Mouse (Mus musculus) C3H10T1/2 (cell line): ENCODE measurements around the gene D13Ertd608e. TPM values are rescaled to one million over a fixed set of nuclear protein-coding genes. Genes with fewer than 3 reads are reported as not detected.

ENCODE experiments used
- polyA plus RNA-seq, 2 experiments: library from polyadenylated mRNA; unstranded; fragments of >200 nt; fragmentation: generic; extraction: Trizol; gene quantifications; one replicate each; pipeline ENCODE4 v1.2.1; 2012; ENCODE audit warnings: missing spikeins in 2 of 2

The D13Ertd608e gene
- polyA plus RNA-seq = not detected

DNA sequence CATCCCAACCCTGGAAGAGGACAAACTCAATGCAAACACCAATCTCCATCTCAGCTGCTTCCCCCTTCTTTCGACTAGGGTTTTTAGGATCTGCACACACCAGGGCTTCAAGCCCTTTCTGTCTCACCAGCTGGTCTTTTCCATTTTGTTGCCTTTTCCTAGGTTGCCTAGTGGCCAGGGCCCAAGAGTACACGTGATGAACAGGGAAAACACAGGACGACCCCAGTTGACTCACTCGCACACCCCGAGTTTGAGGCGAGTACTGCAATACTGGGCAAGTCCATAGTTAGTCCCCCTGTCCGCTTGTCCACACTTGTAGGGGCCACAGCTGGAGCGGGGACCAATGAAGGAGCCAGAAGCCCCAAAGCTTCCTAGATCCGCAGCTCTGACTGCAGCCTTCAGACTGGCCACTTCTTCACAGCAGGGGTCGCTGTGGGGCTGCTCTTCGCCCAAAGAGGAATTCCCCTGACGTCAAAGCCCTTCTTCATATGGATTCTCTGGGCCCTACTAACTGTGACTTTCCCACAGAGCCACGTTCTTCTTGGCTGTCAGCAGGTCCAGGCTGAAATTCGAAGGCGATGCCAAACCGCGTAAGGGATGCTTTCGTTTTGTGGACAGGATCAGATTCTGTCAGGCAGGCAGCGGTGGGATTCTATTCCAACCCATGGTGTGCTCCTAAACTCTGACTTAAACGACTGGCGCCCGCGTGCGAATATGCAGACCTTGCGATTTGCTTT, at the start of gene D13Ertd608e:
TSS of gene D13Ertd608e (plus strand) at position 687 of the 737 bp plus-strand sequence.

DNA sequence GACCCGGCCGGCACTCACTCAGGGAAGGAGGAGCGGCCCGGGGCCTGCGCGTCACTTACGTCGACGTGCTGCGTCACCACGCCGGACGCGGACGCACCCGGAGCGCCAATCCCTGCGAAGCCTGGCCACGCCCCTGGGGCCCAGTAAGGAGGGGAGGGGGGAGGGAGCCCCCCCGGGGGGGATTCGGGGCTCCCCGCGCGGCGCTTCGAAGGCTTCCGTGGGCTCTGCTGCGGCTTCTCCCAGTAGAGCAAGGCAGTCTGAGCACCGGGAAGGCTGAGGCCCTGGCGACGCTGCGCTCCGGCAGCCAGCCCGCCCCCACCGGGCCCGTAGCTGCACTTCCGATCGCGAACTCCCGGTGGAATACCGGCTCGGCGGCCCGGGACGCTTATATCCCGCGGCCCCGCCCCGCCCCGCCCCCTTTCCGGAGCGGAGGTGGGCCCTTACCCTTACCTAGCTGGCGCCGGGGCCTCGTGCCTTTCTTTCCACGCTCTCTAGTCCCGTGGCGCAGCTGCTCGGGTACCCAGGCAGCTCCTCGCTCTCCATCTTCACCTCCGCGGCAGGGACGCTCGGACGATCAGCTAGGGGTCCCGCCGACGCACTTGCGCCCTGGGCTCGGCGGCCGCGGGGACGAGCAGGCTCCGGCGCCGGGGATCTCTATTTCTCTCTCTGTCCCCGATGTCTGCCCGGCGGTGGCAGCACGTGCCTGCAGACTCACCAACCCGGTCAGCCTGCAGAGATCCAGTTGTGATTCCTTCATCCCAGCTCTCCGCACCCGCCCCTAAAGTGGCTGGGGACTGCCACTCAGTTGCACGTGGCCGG, 44.8 kb upstream of the D13Ertd608e start, which contains the start of gene Zfp131:
TSS of gene Zfp131 (minus strand) at position 129 of the 819 bp plus-strand sequence.

DNA sequence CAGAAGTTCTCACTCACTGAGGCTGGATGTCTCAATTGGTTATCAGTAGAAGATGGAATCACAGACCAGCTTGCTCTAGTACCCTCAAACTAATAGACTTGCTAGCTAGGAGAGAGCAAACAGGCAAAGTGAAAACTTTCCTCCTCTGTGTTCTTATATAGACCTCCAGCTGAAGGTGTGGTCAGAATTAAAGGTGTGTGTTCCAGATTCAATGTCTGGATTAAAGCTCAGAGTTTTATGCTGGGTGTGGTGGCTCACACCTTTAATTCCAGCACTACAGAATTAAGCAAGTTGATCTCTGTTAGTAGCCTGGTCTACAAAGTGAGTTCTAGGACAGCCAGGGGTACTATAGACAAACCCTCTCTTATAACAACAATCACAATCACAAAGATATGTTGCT, 5.7 kb upstream of the D13Ertd608e start, which contains the start of gene AF067063:
TSS of gene AF067063 (minus strand) at position 101 of the 400 bp plus-strand sequence.

DNA sequence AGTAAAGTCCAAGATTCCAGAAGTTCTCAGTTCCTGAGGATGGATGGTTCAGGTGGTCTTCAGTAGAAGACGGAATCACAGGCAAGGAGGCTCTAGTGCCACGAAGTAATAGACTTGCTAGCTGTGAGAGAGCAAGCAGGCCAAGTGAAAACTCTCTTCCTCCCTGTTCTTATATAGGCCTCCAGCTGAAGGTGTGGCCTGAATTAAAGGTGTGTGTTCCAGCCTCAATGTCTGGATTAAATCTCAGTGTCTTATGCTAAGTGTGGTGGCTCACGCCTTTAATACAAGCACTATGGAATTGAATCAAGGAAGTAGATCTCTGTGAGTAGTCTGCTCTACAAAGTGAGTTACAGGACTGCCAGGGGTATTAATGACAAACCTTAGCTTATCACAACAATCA, 58.9 kb downstream of the D13Ertd608e start, which contains the start of gene Tcstv1:
TSS of gene Tcstv1 (minus strand) at position 101 of the 400 bp plus-strand sequence.

Other genes starting within 250 kb of the D13Ertd608e start
- gene Ccl28, start 212.2 kb upstream of the D13Ertd608e start, polyA plus RNA-seq = not detected
- 10 to 100 TPM in 1 of 2 experiments, 1 to 10 TPM in 1; 3.3 to 35.8 TPM for gene Hmgcs1, start 145.6 kb upstream of the D13Ertd608e start, polyA plus RNA-seq
- gene Nim1k, start 80.1 kb upstream of the D13Ertd608e start, polyA plus RNA-seq = under 1 TPM; 0.02 to 0.46 TPM
- gene Zfp131, start 45.1 kb upstream of the D13Ertd608e start, polyA plus RNA-seq = 1 to 10 TPM; 3.4 to 4.0 TPM
- gene AF067063, start 5.8 kb upstream of the D13Ertd608e start, polyA plus RNA-seq = not detected
- not detected for gene Tcstv1, start 58.8 kb downstream of the D13Ertd608e start, polyA plus RNA-seq
- under 1 TPM; 0.04 to 0.17 TPM for gene Gm21761, start 93.3 kb downstream of the D13Ertd608e start, polyA plus RNA-seq
- not detected for gene B020031M17Rik, start 114.8 kb downstream of the D13Ertd608e start, polyA plus RNA-seq
- gene Gm36079, start 191.0 kb downstream of the D13Ertd608e start, polyA plus RNA-seq = not detected
- not detected for gene Gm21188, start 216.2 kb downstream of the D13Ertd608e start, polyA plus RNA-seq